Mouse (Mus musculus) thymus, postnatal 0 days (tissue): Measurements from ENCODE around the gene Nrxn3. TPM values are rescaled to one million over a fixed set of nuclear protein-coding genes. Genes with fewer than 3 reads are reported as not detected.

Experiments
- DNase-seq: peaks from one replicate; pipeline ENCODE4 v3.0.0-alpha.2; 2015; ENCODE audit warnings: low spot score
- polyA plus RNA-seq: library from polyadenylated mRNA; unstranded; fragments of >200 nt; fragmentation: Nextera tagmentation; extraction: Ambion mirVana; gene quantifications from 2 replicates; pipeline ENCODE4 v1.2.1, GENCODE M21; 2015

The Nrxn3 gene
- polyA plus RNA-seq, 1 experiment from 2014 or later = 0.17 TPM

DNA sequence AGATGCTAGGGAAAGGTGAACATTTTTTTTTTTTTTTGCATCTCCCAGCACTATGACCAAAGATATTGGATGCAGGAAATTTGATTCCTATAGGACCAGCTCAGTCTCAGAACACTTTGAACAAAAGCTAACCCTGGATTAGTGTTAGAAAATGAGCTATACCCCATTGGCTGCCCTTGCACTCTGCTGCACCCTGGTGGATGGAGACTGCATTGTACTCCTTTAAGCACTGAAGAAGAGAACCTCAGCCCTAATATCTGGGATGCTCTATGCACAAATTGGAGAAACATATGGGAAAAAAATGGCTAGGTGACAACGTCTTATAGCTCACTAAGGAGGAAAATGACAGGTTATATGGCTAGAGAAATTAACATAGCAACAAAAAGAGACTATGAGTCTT lies 589.9 kb downstream of the Nrxn3 start:
- DNase-seq = no peak

DNA sequence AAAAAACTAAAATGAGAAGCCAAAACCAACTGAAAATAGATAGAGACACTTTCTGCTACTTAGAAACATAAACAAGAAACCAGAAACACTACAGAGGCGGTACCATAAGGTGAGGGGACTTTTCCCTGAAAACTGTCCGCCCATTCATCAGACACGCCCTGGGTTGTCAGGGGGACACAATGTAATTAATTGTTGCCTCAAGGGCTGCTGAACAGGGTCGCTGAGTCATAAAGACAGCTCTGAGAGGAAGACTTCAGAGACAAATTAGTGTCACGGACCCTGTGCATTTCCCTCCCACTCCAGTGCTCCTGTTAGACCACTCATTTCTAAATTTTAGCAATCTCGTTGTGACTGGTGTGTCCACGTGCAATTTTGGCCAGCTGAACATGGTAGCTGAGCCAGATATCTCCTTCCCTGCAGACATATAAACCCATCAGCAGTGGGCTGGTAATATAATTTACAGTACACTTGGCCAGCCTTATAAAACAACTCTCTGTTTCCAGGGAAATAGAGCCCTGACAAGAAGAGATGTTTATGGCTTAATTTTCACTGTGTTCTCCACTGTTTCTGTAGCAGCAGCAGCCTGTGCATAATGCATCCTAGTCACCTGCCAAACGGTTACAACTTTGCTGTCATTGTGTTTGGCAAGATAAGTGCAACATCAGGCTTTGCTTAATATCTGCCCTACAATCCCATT lies 603.3 kb downstream of the Nrxn3 start:
- no peak for DNase-seq

DNA sequence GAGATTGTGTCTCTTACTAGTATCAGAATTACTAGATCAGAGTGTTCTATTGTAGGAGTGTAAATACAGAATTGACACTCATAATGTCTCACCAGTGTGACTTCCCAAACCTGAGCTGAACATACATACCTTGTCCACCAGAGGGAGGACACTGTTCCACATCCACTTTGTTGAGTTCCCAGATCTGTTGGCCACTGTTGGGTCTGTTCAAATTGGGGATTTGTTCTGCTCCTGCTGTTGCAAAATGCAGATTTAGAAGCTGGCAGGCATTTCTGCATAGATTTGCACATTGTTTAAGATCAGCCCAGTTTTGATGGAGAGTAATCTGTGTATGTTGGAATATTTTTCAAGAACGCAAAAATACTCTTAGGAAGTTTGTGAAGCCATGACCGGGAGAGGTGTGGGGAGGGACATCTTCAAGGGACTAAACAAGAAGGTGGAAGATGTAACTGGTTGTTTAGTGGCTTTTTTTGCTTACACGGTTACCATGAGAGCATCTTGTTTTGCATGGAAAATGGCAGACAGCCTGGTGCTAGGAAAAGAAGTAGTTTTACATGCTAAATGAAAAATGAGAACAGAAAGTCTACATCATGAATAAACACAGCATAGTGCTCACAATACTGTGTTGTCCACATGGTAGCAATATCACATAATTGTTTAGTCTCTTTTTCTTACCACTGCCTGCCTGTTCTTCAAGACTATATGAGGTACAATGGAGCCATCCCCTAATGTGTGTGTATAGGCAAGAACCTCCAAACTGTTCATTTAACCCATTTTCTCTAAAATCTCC lies 609.0 kb downstream of the Nrxn3 start:
- DNase-seq = no peak

DNA sequence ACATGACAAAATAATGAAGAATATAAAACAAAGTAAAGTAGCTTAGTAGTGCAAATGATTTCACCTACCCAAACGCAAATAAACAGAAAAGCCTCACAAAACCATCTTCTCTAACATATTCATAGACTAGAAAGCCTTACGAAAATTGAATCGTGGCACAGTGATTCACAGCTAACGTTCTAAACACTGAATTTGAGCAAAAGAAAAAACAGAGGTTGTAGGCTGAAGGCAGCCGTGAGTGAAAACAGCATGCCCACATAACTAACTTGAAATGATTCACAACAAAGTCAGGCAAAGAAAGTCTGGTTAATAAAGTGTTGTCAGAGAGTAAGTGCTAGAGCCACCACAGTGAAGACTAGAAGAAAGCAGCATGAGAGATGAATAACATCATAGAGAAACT lies 610.8 kb downstream of the Nrxn3 start:
- no peak for DNase-seq

DNA sequence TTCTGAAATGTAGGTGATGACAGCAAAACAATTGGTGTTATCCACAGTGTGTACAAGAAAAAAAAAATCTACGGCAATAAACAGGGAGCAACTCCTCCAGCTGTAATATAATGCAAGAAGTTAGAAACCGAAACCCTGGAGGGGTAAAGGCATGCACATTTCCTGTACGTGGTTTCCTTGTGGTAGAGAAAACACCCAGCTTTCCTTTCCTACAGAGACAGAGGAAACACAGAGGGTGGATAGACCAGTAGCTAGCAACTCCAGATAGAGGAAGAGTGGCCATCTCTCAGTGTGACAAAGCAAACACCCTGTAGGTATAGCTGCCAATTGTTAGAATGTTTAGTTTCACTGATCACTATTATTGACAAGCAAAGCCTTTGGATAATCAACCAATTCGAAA lies 642.2 kb downstream of the Nrxn3 start:
- DNase-seq = peak; percentile 4

DNA sequence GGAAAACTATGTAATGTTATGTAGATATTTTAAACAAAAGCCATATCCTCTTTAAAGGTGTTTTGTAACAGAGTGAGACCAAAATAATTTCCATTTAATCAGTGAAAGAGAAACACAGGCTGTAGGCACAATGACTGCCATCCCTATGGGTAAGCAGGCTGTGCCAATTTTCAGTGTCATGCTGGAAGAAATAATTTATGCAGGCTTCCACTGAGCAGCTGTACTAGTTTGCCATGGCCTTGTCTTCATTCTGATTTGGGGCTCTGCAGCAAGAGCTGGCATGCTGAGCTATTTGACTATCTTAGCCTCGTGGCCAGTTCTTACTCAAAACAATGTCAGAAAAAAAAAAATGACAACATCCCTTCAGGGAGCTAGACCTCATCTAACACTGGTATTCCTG lies 647.3 kb downstream of the Nrxn3 start:
- no peak for DNase-seq

DNA sequence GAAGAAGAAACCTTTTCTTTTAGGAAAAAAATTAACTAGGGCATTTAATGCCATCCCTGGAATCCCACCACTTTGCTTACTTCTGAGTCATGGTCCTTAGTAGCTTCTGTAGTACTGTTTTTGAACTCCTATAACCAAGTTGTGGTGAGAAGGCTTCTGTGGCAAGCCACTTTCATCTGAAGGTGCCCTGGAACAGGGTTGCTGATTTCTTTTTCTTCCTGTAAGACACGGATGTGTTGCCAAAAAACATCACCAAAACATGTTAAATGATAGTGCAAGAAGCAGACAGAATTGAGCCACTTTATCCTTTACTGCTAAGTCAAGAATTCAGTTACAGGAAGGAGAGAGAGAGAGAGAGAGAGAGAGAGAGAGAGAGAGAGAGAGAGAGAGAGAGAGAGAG lies 653.9 kb downstream of the Nrxn3 start:
- no peak for DNase-seq

DNA sequence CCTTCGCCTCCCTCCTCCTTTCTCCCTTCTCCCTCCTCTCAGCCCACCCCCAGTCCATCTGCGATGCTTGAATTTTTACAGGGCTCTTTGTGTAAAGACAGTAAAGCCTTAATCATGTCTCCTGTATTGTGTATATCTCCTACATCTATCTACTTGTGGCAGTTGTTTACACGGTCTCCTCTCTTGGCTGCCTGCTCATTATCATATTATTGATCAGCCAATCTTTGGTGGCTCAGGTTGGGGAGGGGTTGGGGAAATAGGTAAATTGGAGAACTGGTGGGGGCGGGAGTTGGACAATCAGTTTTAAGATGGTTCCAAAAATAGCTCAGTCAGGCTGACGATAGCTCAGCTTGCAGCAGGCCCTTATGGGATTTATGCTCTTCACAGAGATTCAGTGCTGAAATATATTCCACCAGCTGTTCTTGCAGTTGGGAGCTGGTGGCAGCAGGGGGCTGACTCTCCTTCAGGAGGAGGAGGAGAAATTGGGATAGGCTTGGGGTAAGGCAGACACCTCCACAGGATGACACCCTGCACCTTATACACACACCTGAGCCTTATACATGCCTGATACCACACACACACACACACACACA lies 654.5 kb downstream of the Nrxn3 start:
- no peak for DNase-seq

DNA sequence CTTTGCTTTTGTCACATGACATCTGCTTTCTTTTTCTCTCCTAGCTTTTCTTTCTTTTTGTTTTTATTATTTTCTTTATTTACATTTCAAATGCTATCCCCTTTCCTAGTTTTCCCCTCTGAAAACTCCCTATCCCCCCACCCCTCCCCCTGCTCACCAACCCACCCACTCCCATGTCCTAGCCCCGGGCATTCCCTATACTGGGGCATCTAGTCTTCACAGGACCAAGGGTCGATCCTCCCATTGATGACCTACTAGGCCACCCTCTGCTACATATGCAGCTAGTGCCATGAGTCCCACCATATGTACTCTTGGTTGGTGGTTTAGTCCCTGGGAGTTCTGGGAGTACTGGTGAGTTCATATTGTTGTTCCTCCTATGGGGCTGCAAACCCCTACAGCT lies 655.0 kb downstream of the Nrxn3 start:
- no peak for DNase-seq

DNA sequence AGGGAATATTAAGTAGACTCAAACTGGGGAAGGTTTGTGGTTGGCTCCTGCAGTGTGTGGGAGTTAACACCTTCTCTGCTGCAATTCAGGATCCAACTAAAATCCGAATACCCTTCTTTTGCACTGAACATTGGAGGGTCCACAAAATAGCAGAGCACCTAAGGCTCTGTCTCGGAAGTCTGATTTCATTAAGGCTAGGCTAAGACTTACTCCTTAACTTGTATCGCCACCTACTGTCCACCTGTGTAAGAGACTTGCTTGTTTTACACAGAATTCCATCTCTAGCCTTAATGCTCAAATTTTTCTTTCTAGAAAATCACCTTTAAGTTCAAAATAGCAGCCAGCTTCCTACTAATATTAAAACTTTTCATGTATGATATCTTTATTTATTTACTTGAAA lies 660.6 kb downstream of the Nrxn3 start:
- no peak for DNase-seq

DNA sequence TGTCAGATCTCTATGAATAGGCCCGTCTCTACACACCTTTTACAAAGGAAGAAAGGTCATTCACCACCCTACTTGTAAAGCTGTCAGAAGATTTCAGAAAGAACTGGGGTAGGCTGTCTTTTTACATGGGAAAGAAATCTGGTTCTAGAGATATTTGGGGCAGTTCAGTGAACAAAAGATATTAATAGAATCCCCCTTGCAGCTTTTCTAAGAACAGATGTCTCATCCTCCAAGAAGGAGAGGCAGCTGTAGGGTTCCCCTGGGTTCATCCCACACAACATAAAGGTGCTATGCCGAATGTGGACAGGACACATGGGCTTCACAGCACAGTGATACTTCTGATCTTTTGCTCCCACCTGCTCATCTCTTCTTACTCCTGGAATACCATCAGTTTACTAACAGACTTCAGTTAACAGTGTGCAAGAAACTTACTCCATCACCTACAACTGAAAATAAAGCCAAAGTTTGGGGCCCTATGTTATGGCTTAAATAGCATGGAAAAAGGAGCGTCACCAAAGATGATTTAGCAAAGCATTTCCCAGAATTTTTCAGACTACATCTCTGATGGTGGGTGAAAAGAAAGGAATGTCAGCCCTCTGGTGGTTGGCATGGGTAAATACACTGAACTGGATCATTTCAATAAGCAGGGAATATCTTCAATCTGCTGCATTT lies 672.6 kb downstream of the Nrxn3 start:
- no peak for DNase-seq

DNA sequence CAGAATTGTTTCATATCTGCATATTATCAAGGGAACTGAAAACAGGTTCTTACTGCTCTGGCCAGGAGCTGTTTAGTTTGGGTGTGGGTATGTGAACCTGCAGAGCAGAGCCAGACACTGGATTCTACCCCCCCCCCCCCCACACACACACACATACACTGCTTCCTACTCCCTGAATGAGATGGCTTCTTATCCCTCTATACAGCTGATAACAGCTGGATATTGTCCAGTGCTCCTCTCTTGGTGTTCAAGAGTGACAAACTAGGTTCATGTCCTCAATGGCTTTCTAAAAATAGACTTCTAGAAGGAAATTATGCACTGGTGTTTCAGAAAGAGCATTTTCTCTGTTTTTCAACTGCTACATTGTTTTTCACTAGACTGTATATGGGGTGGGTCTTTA lies 713.8 kb downstream of the Nrxn3 start:
- DNase-seq = no peak

DNA sequence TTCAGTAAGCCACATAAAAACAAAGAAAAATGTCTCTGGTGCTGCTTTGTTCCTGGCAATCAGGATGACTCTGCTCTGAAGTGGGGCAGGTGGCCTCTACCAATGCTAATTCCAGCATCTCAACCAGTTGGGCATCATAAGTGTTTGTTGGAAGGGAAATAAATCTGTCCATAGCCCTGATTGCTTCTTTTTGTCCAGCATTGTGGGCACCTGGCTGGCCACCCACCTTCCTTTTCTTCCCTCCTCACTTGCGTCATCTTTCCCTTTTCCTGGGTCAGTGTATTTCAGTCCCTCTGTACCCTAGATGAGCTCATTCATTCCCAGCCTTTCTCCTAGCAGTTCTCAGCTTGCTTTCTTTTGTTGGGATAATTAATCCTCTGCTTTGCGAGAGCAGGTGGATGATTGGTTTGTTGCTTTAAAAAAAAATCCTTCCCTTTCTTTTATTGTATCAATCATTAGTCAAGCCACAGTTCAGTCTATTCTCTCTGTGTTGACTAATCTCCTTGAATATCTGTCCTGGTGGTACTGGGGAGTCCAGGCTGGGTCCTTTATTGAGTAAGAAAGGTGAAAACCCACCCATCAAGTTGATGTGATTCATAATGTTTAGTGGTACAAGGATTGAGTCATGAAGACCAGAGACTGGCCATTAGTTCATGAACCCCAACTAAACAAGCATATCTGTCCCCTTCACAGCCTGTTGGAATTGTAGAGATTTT lies 719.8 kb downstream of the Nrxn3 start:
- DNase-seq = no peak

DNA sequence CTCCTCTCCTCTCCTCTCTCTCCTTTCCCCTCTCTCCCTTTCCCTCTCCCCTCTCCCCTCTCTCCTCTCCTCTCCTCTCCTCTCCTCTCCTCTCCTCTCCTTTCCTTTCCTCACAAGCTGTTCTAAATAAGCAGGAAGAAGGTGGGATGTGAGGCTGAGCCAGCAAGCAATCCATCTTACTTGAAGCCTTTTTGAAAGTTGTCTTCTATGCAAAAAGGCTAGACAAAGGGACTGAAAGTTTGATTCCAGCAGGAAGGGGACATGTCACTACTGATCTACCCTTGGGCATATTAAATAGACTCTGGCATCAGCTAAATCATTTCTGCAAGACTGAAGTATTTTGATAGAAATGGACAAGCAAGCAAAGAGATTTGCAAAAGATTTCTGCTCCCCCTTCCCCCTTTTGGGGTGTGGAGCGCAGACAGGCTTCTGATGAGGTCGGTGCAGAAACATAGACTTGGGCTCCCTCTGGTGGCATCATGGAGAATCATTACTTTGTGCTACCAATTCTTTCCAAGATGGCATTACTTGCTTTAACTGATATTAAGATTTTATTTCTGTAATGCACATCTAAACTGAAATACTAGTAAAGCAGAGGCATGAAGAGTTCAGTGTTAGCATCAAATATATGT lies 728.1 kb downstream of the Nrxn3 start:
- no peak for DNase-seq

DNA sequence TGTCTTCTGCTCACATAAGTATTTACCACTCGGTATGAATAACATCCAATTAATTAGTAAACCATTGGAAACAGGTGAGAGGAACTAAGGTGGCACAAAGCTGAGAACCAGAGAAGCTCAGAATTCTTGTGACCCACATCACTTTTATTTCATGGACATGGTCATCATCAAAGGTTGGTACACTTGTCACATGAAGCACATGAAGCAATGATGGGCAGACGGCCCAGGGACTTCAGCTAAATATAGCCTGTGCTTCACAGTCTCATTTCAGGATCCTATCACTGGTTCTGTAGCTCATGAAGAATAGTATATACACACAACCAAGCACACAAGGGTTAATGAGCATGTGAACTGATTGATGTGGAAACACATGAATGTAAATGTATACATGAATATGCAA lies 747.5 kb downstream of the Nrxn3 start:
- no peak for DNase-seq

DNA sequence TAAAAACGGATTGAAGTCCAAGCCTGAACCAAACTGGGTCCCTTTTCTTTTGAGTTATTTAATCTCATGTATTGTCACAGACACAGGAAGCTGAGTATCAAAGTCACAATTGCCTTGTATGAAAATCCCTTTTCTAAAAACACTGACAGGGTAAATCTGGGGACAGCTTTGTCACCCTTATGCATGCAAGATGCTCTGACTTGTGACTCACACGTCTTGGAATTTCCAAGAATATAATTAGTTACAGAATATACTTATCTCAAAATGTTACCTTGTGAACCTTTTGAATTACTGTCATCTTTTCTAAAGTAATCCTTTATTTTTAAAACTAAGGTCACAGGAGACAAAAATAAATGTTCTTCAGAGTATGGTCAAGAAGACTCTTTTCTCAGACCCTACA lies 748.6 kb downstream of the Nrxn3 start:
- DNase-seq = no peak

DNA sequence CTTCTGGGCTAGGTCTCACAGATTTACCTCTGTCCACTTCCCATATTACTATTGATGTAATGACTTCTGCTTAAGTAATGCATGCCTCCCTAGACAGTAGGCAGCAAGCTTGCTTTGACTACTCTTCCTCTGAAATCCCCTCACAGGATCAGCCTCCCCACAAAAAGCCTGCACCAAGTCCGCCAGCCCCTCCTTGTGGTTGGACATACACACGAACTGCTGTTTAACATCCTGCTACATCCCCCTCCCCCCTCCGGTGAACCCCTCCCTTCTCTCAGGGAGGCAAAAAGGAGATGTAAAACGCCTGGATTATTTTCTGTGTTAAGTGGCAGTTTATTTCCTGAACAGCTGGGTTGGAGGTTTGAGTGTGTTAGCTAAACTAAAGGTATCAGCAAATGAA lies 749.2 kb downstream of the Nrxn3 start:
- DNase-seq = no peak

DNA sequence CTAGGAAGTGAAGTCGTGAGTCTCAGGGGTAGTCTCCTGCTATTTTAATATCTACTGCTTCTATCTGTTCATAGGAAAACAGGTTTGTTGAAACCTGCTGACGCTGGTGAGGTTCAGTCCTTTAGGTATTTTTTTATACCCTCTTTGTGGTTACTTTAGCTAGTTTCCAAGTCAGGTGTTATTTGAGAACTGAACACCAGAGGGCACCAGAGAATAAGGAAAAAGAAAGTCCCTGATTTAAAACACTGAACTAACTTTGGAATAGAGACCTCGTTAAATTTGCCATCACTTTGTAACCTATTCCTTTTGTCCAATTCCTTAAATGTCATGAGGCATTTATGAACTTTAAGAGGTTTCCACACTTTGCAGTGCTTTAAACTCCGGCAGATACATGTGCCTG lies 756.4 kb downstream of the Nrxn3 start:
- DNase-seq = peak; percentile 30

DNA sequence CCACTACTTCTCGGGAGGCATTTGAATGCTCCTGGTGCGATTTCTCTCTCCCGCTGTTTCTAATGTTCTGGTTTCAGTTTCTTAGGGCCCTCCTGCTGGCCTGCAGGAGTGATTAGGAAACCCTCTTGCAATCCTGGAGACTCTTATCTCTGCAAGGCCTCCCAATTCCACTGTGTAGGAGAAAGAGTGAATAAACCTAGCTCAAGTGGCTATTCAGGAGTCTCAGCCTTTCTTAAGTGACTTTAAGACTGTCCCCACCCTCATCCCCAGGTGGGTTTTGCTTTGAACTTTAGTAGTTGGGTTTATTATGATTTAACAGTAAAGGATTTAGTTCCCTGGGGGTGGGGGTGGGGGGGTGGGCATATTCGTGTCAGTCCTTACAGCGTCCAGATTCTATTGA lies 759.5 kb downstream of the Nrxn3 start:
- DNase-seq = no peak

DNA sequence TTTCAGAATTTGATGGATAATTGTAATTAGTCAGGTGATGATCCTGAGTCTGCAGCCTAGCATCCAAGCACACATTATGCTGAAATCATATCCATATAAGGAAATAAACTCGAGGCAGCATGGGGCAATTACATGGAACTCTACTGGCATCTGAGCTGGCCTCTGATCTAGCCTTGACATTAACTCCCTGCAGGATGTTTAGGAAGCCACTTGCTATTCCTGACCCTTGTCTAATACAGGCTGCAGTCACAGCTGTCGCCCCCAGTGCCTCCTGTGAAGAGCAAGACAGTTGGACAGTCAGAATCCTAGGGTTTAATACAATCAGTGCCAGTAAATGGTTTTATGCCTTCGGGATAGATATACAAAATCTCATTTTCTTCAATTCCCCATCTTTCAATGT lies 781.4 kb downstream of the Nrxn3 start:
- DNase-seq = no peak
